Mouse (Mus musculus) kidney, postnatal 4 days (tissue): ENCODE measurements around the gene Eipr1.

Source experiments
- DNase-seq, 2 experiments: peaks; one replicate each; pipeline ENCODE4 v3.0.0; 2021; ENCODE audit warnings: mixed read lengths in 2 of 2

Eipr1 gene

DNA sequence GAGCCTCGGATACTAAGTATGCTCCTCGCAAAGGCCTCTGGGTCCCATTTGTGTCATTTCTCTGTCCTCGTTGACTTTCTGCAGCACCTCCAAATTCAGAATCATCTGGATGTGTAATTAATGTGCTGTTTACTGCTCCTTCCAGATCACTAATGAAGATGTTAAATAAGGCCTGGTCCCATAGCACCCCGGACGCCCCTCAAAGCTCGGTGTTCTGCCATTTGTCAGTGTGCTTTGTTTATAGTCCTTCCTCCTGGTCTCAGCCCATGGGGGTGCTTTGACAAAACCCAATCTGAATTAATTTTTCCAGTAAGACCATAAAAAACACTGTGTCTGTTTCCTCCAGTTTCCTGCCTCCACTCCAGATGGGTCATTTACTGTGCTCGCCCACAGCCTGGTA, 28.6 kb downstream of the Eipr1 start:
- no peak for DNase-seq

DNA sequence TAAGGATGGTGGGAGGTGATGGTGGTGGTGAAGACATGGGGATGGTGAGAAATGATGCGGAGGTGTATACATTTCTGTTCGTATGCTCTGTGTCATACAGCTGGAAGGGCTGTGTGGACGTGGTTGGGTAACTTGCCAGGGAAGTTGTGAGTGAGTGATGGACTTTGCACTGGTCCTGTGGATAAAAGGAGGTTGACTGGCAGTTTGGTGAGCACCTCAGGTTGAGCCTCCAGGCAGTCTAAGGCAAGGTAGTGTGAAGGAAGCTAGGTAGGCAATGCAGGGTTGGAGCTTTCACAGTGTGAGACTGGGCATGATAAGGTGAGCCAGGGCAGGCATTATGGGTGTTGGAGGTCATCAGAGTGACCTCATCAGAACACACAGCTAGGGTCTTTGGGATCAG, 31.0 kb downstream of the Eipr1 start:
- DNase-seq = no peak

DNA sequence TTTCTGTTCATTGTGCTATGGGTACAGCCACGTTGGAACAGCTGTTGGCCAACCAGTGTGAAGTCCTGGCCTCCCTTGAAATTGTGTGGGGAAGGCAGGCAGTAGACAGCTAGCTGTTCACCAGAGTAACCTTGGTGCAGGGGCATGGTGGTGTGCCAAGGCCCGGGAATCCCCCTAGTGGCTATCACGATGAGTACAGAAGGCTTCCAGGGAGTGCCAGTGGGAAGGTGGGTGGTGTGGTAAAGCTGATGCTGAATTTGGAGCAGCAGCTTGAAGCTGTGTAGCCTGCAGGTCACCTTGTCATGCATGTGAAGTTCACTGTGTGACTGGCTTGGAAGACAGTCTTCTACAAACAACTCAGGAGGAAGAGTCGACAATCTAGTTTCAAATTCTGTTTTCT, 32.8 kb downstream of the Eipr1 start:
- DNase-seq = peak; percentile 53 to 69

DNA sequence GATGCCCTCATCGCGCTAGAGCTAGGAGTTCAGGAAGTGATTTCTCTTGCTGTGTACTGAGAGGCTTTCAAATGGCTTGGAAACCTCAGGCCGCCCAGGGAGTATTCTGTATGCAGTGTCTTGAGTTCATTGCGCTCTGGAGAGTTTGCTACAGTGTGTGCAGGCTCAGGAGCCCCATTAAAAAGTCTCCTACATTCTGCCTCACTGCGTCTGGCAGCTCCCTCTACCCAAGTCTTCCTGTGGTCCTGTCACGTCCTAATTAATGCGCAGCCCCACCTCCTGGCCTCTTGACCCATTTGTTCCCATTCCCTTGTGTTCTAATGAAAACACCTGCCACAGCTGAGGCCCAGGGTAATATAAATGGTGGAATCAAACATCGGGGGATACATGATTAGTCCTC, 33.3 kb downstream of the Eipr1 start:
- DNase-seq = peak; percentile 37 to 55

DNA sequence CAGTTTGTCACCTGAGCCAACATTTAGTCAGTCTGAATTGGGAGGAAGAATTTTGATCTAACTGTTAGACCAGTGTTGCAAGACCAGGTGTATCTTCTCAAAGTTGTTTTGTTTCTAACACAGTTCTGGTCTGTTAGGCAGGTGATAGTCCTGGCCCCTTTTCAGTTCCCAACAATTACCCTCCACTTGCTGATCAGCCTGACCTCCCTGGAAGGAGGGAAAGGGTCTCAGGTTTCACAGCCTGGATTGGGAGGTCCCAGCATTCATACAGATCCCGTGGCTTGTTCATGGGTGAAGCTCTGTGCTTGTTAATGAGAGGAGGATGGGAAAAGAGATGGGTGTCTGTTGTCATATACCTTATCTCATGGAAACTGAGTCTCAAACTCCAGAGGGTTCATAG, 33.7 kb downstream of the Eipr1 start:
- DNase-seq = peak in 1 of 2 experiments; percentile 33

DNA sequence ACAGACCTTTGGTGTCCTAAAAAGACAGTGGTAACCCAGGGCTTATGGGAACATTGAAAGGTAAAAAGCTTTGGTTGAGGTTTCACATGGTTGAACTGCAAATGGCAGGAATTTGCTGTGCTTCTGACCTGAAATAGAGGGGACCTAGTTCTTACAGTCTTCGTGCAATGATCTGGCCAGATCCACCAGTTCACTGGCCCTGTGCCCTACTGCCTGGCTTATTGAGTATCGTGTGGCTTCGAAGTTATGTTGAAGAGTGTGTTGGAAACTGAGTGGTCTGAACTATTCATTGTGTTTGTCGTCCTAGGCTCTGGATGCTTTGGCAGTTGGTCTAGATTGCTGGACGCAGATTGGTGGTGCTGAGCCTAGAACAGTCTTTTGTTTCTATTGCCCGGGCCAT, 34.7 kb downstream of the Eipr1 start:
- no peak for DNase-seq

DNA sequence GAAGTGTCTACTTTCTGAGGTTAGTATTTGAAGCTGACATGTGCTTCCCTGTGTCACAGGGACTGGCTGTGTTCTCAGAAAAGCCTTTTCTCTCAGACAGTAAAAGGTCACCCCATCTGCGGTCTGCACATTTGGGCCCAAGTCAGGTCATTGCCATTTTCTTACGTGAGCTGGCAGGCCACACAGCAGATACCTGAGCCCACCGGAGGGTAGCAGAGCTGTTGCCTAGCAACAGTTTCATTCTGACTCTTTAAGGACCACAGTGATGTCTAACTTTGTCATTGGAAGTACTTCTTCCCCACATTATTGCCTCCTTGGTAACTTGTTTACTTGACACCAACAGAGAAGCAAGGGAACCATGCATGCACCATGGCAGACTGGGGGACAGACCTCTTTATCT, 41.0 kb downstream of the Eipr1 start:
- DNase-seq = no peak

DNA sequence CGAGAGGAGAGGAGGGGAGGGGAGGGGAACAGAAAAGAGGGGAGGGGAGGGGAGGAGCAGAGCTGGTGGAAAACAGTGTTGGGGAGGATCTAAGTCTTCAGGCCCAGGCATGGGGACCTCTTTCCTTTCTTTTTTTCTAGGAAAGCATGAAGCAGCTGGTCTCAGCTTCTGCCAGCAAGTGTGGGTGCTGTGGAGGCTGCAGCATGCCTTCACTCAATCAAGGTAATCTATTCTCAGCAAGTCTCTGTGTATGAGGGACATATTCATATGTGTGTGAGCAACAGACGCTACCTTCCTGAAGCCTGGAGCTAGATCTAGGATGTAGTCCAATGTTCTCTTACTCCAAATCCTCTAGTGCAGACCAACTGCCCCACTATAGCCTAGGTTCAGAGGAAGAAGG, 42.1 kb downstream of the Eipr1 start:
- no peak for DNase-seq

DNA sequence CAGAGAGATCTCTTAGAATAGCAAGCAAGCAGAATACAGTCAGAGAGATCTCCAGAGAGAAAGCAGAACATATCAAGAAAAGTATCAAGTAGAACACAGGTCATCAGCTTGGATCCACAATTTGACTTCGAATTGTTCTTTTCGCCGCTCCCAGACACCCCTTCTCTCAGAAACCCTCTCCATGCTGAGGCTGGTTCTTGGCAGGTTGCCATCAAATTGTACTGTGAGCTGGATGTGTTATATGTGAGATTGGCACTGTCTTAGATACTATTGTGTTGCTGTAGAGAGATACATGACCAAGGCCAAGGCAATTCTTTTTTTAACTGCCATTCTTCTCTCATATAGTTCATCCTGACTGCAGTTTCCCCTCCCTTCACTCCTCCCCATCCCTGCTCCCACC, 43.4 kb downstream of the Eipr1 start:
- no peak for DNase-seq

DNA sequence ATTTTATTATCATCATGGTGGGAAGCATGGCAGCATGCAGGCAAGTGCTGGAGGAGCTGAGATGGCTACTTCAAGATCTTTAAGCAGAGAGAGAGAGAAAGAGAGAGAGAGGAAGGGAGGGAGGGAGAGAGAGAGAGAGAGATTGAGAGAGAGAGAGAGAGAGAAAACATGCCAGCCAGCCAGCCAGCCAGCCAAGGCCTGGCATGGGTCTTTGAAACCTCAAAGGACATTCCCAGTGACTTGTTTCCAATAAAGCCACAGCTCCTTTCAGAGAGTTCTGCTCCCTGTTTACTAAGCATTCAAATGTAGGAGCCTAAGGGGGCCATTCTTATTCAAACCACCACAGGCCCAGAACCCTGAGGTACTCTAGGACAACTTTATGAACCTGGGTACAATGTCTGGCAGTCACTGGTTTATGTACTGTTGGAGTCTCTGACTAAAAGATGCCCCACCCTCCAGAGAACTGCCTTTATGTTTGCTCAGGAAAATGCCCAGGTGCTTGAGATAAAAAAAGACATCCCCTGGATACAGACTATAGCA, 45.3 kb downstream of the Eipr1 start:
- DNase-seq = no peak

DNA sequence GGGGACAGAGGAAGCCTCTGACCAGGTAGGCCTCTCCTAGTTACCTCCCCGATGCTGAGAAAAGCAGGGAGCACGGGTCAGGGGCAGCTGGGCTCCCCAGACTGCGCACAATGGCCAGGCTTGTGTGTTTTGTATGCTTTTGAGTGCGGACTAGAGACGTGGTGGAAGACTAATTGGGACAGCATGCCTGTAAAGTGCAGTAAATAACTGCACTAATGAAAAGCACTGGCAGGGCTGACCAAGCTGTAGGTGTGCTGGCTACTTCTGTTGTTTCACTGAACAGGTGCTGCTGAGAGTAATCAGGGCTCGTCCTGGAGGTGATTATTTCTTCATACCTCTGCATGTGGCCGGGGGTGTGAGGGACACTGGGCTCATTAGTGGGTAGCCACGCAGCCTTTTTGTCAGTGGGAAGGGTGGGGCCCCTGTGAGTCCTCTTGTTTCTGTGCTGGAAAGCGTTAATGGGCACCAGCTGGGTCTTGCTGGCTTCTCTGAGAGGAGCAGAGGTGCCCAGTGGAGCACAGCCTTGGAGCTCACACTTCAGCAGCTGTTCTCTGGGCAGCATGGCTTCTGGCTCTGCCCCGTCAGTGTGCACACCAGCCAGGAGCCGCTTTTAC, 48.3 kb downstream of the Eipr1 start:
- peak; percentile 22 to 52 for DNase-seq

DNA sequence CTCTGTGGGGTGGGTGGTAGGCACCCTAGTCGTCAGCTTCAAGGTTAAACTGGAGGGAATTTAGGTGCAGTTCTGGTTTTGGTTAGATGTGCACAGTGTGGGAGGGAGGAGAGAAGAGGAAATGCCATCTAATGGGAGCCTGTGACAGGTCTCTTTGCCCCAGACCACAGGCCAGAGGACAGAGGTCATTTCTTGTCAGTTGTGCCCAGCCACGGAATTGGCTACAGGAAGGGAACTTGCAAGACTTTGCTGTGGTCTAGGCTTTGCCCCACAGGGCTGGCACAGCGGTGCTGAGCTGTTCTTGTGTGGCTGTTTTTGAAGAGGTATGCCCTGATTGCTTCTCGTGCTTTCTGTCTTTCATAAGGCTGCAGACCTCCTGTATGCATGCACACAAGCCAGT, 48.8 kb downstream of the Eipr1 start:
- DNase-seq = no peak

DNA sequence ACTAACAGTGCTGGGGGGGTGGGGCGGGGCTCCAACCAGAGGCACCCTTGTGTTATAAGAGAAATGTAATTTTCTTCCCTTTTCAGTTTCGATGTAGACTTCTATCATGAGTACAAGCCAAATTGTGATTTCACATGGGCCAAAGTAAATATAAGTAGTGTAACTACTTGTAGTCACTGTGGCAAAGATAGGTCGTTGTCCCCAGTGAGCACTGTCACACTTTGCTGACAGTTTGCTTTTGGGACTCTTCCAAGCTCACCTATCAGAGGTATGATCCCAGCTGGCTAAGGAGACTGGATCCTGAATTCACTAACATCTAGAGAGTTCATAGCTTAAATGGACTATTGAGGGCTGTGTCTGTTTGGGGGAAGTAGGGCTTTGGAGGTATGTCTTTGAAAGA, 49.3 kb downstream of the Eipr1 start:
- DNase-seq = no peak

DNA sequence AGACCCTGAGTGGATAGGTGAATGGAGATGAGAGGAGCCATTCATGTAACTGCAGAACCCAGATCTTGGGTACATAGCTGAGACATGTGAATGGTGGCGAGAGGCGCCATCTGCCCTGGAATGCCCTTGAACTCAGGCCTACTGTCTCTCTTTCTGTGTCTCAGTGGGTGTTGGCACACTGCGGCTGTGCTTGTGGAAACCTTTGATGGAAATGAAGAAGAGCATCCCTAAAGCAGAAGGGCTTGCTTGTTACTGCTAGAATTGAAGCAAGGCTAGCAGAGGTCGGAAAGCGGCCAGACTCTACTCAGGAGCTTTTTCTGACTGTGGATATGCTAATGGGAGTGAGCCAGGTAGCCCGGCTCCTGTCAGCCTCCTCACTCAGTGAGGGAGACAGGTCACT, 50.1 kb downstream of the Eipr1 start:
- DNase-seq = no peak

DNA sequence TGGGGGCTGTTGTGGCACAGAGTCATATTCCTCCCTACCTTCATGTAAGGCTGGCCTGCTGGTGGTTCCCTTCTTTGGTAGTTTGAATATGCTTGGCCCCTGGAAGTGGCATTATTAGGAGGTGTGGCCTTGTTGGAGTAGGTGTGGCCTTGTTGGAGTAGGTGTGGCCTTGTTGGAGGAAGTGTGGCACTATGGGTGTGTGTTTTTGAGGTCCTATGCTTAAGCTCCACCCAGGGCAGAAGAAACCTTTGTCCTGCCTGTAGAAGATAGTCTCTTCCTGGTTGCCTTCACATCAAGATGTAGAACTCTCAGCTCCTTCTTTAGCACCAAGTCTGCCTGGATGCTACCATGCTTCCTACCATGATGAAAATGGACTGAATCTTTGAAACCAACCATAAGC, 51.4 kb downstream of the Eipr1 start:
- DNase-seq = no peak

DNA sequence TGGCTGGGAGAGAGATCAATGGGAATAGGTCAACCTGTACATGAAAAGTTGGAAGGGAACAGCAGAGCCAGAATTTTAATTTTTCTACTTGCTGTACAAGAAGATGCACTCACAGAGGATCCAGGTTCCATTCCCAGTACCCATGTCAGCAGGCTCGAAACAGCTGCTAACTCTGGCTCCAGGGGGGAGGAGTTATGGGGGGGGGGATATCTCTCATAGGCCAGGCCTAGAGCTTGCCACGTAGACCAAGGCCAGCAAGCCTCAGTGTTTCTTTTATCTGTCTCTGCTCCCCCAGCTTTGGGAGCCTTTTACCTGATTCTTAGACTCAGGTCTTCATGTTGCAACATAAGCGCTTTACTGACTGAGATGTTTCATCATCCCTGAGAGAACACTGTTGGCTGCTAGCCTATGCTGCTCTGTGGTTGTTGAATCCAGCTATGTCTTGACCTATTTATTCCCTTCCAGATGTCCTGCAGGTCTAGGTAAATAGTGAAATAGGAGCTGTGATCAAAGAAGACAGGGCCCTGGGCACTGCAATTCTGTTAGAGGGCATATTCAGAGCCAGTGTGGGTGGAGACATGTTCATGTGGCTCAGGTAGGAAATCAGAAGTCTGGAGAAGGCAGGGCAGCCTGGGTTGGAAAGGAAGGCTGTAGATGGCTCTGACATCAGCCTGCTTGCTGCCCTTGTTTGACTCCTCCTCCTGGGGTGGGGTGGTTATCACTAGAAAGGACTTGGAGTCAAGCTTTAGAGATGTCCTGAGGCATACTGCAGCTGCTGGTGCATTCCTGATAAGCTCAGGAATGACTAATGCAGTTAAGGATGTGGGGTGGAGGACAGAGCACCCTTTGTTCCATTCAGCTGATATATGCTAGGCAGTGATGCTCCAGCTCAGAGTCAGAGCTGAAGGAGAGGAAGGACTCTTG, 53.2 kb downstream of the Eipr1 start:
- no peak for DNase-seq

DNA sequence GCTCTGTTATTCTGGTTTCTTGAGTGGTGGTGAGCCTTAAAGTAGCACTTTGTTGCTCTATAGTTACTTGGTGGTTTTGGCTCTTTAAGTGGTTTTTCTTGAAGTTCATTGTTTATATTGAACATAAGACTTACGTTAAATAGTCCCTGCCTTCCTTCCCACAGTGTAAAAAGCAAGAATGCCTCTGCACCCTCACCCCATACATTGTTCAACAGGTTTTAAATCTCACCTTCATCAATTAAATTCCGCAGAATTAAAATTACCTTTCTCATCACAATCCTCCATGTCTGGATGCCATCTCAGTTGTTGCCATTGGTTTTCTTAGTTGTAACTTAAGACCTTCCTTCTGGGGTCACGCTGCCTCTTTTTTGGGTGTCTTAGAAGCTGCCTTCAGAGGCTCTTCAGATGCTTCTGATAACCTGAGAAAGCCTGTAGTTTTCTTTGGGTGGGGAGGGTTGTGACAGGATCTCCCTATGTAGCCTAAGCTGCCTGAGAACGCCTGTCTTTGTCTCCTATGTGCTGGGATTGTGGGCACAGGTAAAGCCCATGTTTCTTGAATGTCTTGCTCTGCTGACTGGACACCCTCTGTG, 57.3 kb downstream of the Eipr1 start:
- DNase-seq = no peak

DNA sequence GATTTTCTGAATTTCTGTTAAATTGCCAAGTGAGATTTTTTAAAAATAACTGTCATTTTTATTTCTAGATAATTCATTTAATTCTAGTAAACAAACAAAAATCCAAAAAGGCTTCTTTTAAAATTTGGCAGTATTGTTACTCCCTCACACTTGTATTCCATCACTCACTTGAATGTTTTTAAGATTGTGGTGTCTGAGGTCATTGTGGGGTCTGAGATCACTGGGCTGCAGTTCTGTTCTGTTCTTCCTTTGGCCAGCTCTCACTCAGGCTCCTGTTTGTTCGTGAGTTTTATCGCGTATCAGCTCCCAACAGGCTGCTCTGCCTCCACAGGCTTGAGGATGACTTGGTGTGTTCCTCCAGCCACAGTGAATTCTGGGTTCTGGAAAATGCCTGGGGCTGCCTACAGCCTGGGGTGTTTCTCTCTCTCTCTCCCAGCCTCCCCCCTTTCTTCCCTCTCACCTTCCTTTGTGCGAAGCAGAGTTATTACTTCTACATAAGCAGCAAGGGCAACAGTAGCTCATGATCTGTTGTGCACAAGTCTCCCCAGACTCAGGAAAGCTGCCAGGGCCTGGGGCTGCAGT, 58.2 kb downstream of the Eipr1 start:
- DNase-seq = peak in 1 of 2 experiments; percentile 45

DNA sequence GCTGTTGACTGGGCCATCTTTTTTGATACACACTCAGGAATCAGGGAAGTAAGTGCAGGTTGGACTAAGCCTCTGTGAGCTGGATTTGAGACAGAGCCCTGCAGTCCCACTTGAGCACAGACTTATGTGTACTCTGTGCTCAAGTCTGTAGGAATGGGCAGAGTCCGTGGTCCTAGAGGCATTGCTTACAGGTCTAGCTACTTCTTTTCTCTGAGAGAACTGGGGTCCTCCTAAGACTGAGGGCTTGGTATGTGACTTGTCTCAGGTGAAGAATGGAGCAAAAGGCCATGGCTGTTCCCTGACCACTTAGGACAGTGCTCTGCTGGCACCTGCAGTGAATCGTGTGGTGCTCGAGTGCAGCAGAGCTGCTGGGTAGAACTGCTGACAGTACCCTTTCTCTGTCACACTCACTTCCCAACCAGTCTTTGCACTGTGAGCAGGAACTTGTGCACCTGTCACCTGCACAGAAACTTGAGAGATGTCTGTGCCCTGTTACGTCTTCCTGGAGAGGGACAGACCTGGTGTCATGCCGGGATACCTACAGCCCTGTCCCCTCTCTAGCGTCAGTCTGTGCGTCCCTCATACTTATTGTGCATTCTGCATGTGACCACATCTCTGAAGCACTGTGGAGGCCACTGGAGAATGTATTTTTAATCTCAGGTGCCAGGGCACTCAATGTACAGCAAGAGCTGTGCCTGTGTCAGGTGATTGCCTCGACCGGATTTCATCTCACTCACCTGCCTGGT, 65.3 kb downstream of the Eipr1 start:
- DNase-seq = no peak

DNA sequence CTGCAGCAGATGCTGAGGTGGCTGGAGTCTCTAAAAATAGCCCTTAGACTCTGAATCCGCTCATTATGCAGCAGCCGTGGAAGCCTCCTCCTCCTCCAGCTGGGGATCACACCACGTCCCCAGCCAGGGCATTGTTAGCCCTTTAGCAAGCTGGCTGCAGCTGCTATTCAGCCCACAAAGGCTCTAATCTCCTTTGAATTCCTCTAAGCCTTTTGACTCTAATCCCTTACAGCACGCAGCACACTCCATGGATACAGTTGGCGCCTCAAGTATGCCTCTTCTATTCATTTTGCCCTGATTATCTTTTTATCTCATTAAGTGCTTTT, 65.8 kb downstream of the Eipr1 start:
- DNase-seq = peak; percentile 57 to 67

DNA sequence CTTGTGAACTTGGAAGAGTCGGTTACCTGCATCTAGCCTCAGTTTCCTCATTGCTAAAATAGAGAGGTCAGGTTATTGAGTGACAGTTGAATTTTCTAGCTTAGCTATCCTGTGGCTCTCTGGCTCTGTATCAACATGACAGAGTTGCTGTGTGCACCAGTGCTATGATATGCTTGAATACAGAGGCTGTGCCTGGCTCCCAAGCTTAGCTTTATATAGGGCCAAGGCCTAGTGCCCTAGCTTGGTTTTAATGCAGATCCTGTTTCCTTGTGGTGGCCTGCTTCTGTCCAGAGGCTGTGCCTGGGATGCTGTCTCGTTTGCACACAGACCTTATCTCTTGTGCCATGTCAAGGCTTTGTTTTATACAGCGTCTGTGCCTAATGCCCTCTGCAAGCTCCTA, 66.3 kb downstream of the Eipr1 start:
- DNase-seq = no peak

DNA sequence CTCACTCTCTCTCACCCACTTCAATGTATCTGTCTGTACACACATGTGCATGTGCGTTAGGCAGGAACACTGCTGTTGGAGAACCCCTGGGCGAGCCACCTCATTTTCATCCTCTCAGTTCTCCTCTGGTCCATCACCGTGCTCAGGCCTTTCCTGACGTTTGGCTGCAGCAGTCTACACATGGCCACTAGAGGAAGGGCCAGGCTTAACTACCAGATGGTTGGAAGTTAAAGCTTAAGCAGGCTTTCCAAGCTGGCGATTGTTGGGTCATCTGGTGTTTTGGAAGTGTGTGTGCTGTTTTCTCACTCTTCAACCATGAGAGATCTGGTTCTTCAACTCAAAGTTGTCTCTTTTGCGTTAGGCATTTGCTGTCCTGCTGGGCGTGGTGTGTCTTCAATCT, 71.9 kb downstream of the Eipr1 start:
- DNase-seq = no peak

DNA sequence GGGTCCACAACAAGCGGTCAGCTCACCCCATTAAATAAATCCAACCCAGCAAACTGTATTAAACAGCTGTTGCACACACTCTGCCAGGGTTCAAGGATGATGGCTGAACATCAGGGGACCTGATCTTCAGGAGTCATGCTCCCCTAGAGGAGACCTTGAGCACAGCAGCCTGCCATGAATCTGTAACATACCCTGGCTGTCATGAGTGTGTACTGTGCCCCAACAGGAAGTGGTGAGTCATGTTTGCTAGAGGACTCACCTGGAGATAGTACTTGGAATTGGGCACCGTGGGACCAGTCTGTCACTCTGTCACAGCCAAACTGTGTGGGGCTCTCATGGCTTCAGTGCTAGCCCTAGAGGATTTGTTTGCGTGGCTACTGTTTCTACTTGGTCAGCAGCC, 77.9 kb downstream of the Eipr1 start:
- DNase-seq = no peak
